Mouse (Mus musculus): ENCODE measurements at regions not wholly inside any gene's neighbourhood (a gene's known extent, or its start where the extent isn't known, plus 50 kb on each side); places are given as distances from the start of the nearest gene placed in this dataset. TPM values are rescaled to one million over a fixed set of nuclear protein-coding genes. Genes with fewer than 3 reads are reported as not detected.

- Histone ChIP-seq H3K9me3 (replicated peaks) (no peaks in the 10 kb centered on the region), H3K9ac (no peak overlapping the region), H3K27ac (no peak overlapping the region), H3K36me3 (no peaks in the 10 kb centered on the region), H3K4me3 (no peak overlapping the region), H3K4me1 (no peaks in the 10 kb centered on the region), H3K27me3 (no peaks in the 10 kb centered on the region), H3K4me2 (replicated peaks) (no peak overlapping the region)
- no peak for ATAC-seq (ENCODE audit: low FRiP score)
- 92% methylated on average over 3 of the region's 3 CpGs for WGBS
Measured at GRCm38 (mm10) chr13:114760901-114761300, 57.1 kb upstream of the Mocs2 start.

Small RNA genes in the stretch of these regions (microRNA-seq; reads per million reads assigned to microRNA genes)
- not detected for gene Gm25950
